Mouse (Mus musculus) limb, embryonic 14.5 days (tissue): Measurements from ENCODE around the gene Zc3h13. TPM values are rescaled to one million over a fixed set of nuclear protein-coding genes. Genes with fewer than 3 reads are reported as not detected.
A peak's percentile ranks its signal among the peaks of the same experiment; 100 is the strongest.

Experiments
- ATAC-seq: fragments of 200-750 bp; cut with Nextera tagmentation; 2 replicates; pipeline ENCODE4 v1.8.0; 2017; ENCODE audit warnings: low read depth, moderate number of reproducible peaks, moderate TSS enrichment; ENCODE audit not compliant: low FRiP score
- DNase-seq: peaks from one replicate; pipeline ENCODE4 v3.0.0-alpha.2; 2015; ENCODE audit warnings: low spot score
- H3K27ac ChIP-seq: fragments of 300-500 bp; sonication (generic); replicated peaks from 2 replicates; pipeline ENCODE4 v1.5.1; 2014; ENCODE audit warnings: low read depth, mild to moderate bottlenecking, low read length, moderate library complexity, mixed read lengths
- H3K27me3 ChIP-seq: fragments of 300-500 bp; sonication (generic); 2 replicates; pipeline ENCODE4 v1.6.1; 2014; ENCODE audit warnings: low read length, mixed read lengths; ENCODE audit not compliant: control insufficient read depth, insufficient read depth
- H3K36me3 ChIP-seq: fragments of 300-500 bp; sonication (generic); 2 replicates; pipeline ENCODE4 v1.6.1; 2014; ENCODE audit warnings: mild to moderate bottlenecking, low read length, moderate library complexity, mixed read lengths; ENCODE audit not compliant: control insufficient read depth, insufficient read depth
- H3K4me1 ChIP-seq: fragments of 300-500 bp; sonication (generic); 2 replicates; pipeline ENCODE4 v1.6.1; 2014; ENCODE audit warnings: antibody characterized with exemption, low read length, mixed read lengths; ENCODE audit not compliant: control insufficient read depth, insufficient read depth
- H3K4me2 ChIP-seq: fragments of 300-500 bp; sonication (generic); replicated peaks from 2 replicates; pipeline ENCODE4 v1.6.1; 2014; ENCODE audit warnings: low read depth, mild to moderate bottlenecking, low read length, moderate library complexity; ENCODE audit not compliant: severe bottlenecking
- H3K4me3 ChIP-seq: fragments of 300-500 bp; sonication (generic); replicated peaks from 2 replicates; pipeline ENCODE4 v1.5.1; 2014; ENCODE audit warnings: low read length
- H3K9ac ChIP-seq: fragments of 300-500 bp; sonication (generic); 2 replicates; pipeline ENCODE4 v1.6.1; 2014; ENCODE audit warnings: mild to moderate bottlenecking, low read depth, low read length, moderate library complexity; ENCODE audit not compliant: severe bottlenecking
- H3K9me3 ChIP-seq: fragments of 300-500 bp; sonication (generic); 2 replicates; pipeline ENCODE4 v1.6.1; 2016; ENCODE audit warnings: low read length; ENCODE audit not compliant: control insufficient read depth
- POLR2A ChIP-seq: fragments of 200-500 bp; IDR thresholded peaks from 2 replicates; pipeline ENCODE4 v1.8.0; 2012; ENCODE audit warnings: inconsistent platforms, mild to moderate bottlenecking, moderate library complexity, borderline replicate concordance; ENCODE audit not compliant: insufficient read depth, insufficient read length; ENCODE audit errors: extremely low read depth
- WGBS: fragments of 180-500 bp; shearing (Covaris S2); extraction: QIAGEN DNeasy Blood & Tissue Kit; methylation state at CpG from one replicate; pipeline ENCODE4 v1.1.7; 2014; 5-methylcytosine and 5-hydroxymethylcytosine counted together
- polyA plus RNA-seq, 2 experiments: library from polyadenylated mRNA; depleted of rRNA in 1 of 2; stranded (reverse) in 1 of 2; unstranded in 1 of 2; fragments of >200 nt; fragmentation: Nextera tagmentation in 1 of 2; extraction: Ambion mirVana in 1 of 2; gene quantifications; 2 replicates each; pipeline versions ENCODE4 v1.2.1 to v1.2.3; 2012 to 2014

Zc3h13 gene
- polyA plus RNA-seq, 2 experiments: 24.8 to 26.5 TPM

DNA sequence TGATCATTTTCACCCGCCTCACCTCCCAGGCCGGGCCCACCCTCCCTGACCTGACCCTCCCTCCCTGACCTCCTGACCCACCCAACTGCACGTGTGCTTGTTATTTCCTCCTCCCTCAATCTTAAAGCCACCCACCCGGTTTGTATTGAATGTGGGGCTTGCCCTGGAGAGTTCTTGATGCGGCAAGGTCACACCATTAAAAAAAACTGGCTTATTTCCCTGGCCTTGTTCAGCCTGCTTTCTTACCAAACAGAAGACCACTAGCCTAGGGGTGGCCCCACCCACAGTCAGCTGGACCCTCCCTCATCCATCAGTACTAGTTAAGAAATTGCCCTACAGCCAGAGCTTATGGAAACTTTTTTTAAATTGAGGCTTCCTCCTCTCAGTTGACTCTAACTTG is 19.6 kb downstream of the Zc3h13 start:
- no peak for TF ChIP-seq POLR2A
- Histone ChIP-seq H3K4me3 (no peak overlapping the region), H3K9me3 (no peaks in the 10 kb centered on the region), H3K4me2 (no peak overlapping the region), H3K27ac (no peak overlapping the region), H3K36me3 (no peaks in the 10 kb centered on the region; the same call in 1 of the 2 replicates), H3K4me1 (no peaks in the 10 kb centered on the region), H3K9ac (no peak overlapping the region), H3K27me3 (no peaks in the 10 kb centered on the region)
- DNase-seq (no peak), ATAC-seq (no peak)
- 33% methylated on average over 5 of the region's 5 CpGs for WGBS

DNA sequence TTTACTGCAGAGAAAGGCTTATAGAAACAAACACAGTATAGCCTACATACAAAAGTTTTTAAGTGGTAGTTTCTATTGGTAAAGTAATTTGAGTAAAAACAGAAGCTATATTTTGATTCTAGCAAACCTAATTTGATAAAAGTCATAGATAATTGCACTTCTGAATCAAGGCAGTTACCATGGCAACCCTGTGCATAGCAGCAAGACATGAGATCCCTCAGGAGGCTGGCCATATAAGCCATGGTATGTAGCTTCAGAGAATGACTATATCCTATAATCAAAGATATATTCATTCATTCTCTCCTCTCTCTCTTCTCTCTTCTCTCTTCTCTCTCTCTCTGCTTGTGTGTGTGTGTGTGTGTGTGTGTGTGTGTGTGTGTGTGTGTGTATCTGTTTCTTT is 23.7 kb downstream of the Zc3h13 start:
- Histone ChIP-seq H3K9ac (no peak overlapping the region), H3K36me3 (peaks cover 7% of the 10 kb centered on the region; the same call in 1 of the 2 replicates), H3K4me2 (no peak overlapping the region), H3K4me3 (no peak overlapping the region), H3K27ac (no peak overlapping the region), H3K9me3 (no peaks in the 10 kb centered on the region), H3K27me3 (no peaks in the 10 kb centered on the region), H3K4me1 (no peaks in the 10 kb centered on the region)
- no peak for TF ChIP-seq POLR2A
- DNase-seq (no peak), ATAC-seq (no peak)

DNA sequence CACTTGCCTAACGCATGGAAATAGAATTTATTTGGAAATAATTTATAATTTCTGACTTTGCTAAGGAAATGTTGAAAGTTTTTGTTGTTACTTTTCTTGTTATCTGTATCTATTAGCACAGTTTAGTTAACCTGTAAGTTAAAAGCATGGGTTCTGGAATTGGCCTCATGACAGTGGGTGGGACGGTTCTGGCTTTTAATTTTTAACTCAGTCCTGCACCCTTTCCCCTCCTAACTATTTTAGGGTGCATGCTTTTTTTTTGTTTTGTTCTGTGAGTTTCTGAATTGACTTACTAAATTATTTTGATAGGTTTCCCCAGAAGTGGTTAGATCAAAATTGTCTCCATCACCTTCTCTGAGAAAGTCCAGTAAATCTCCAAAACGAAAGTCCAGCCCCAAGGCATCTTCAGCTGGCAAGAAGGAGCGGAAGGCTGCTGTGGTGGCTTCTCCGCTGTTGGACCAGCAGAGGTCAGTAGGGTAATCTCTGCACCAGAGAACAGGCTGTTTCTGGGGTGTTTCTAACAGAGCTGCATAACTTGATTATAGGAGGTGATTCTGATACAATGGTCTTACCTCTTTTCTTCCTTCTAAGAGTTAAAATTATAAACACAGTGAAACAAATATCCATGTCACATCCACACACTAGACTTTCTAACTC is 25.3 kb downstream of the Zc3h13 start:
- H3K4me2 ChIP-seq: no peak overlapping the region
- peaks cover 9% of the 10 kb centered on the region; the same call in 1 of the 2 replicates for H3K36me3 ChIP-seq
- DNase-seq (peak; percentile 30), ATAC-seq (no peak)
- no peak overlapping the region for H3K4me3 ChIP-seq
- TF ChIP-seq POLR2A: no peak
- no peak overlapping the region for H3K9ac ChIP-seq
- H3K4me1 ChIP-seq: no peaks in the 10 kb centered on the region
- no peaks in the 10 kb centered on the region for H3K9me3 ChIP-seq
- H3K27me3 ChIP-seq: no peaks in the 10 kb centered on the region
- H3K27ac ChIP-seq: no peak overlapping the region
- WGBS: 60% methylated on average over 5 of the region's 5 CpGs

DNA sequence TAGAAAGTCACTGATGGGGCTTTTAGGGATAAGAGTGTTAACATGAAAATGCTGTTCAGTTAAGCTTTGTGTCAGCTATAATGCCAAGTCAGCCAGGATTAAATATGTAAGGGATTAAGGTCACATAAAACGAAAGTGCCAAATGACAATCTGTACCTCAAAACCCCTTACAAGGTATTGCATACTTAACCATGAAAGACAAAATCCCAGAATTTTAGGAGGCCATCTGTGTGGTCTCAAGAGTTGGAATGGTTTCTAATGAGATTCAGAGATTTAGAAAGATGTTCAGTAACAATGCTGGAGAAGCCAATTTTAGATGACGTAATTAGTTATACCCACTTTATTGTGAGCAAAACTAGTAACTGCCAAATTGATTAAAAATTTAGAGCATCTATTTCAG is 30.3 kb downstream of the Zc3h13 start:
- Histone ChIP-seq H3K36me3 (peaks cover 8% of the 10 kb centered on the region; the same call in 1 of the 2 replicates), H3K27ac (no peak overlapping the region), H3K27me3 (no peaks in the 10 kb centered on the region), H3K9ac (no peak overlapping the region), H3K4me1 (no peaks in the 10 kb centered on the region), H3K4me2 (no peak overlapping the region), H3K4me3 (no peak overlapping the region), H3K9me3 (no peaks in the 10 kb centered on the region)
- TF ChIP-seq POLR2A: no peak
- DNase-seq: no peak
- no peak for ATAC-seq
- WGBS: 93% methylated on average over 2 of the region's 2 CpGs

DNA sequence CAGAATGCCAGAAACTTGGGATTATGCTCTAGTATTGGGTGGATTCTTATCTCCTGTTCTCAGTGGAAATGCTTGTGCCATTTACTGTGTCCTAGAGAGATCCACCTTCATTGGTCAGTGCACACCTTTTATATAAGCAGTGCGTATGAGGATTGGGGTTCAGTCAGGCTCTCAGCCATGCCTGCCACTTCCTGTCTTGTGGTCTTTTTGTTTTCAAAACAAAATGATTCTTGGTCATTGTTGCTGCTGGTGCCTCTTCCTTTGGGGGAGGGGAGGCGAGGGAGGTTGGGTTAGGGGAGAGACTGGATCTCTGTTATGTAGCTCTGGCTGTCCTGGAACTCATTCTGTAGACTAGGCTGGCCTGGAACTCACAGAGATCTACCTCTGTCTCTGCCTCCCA is 34.6 kb downstream of the Zc3h13 start:
- TF ChIP-seq POLR2A: no peak
- Histone ChIP-seq H3K9ac (no peak overlapping the region), H3K4me1 (no peaks in the 10 kb centered on the region), H3K36me3 (peaks cover 26% of the 10 kb centered on the region), H3K27ac (no peak overlapping the region), H3K4me3 (no peak overlapping the region), H3K9me3 (no peaks in the 10 kb centered on the region), H3K27me3 (no peaks in the 10 kb centered on the region), H3K4me2 (no peak overlapping the region)
- DNase-seq (no peak), ATAC-seq (no peak)
- WGBS: 82% methylated on average over 2 of the region's 2 CpGs
